Mouse (Mus musculus): ENCODE data around the gene Chmp3. TPM values are rescaled to one million over a fixed set of nuclear protein-coding genes. Genes with fewer than 3 reads are reported as not detected.

Chmp3 gene
- polyA plus RNA-seq, 1 experiment = 54.2 TPM

- DNase-seq (ENCODE audit: low read depth) = no peak
Measured at GRCm38 (mm10) chr6:71608994-71609393, 65.4 kb downstream of the Chmp3 start.

GRCm38 (mm10) chr6:71609968-71610367 is 66.4 kb downstream of the Chmp3 start:
- no peak for DNase-seq (ENCODE audit: low read depth)

GRCm38 (mm10) chr6:71613225-71613624 is 69.6 kb downstream of the Chmp3 start:
- DNase-seq (ENCODE audit: low read depth) = no peak

- DNase-seq (ENCODE audit: low read depth) = no peak
Measured at GRCm38 (mm10) chr6:71616959-71617358, 73.4 kb downstream of the Chmp3 start.

GRCm38 (mm10) chr6:71621551-71621950 is 78.0 kb downstream of the Chmp3 start:
- DNase-seq (ENCODE audit: low read depth) = no peak

GRCm38 (mm10) chr6:71621981-71622380 is 78.4 kb downstream of the Chmp3 start:
- DNase-seq (ENCODE audit: low read depth) = no peak

- no peak for DNase-seq (ENCODE audit: low read depth)
Measured at GRCm38 (mm10) chr6:71624723-71625122, 81.1 kb downstream of the Chmp3 start.

GRCm38 (mm10) chr6:71625984-71626383 is 82.4 kb downstream of the Chmp3 start:
- no peak for DNase-seq (ENCODE audit: low read depth)

- no peak for DNase-seq (ENCODE audit: low read depth)
Measured at GRCm38 (mm10) chr6:71627325-71627724, 83.7 kb downstream of the Chmp3 start.

GRCm38 (mm10) chr6:71631196-71631595 is 87.6 kb downstream of the Chmp3 start:
- no peak for DNase-seq (ENCODE audit: low read depth)

- no peak for DNase-seq (ENCODE audit: low read depth)
Measured at GRCm38 (mm10) chr6:71631706-71632461, 88.3 kb downstream of the Chmp3 start.

Other genes with a start within 250 kb of the Chmp3 start
- 0.44 and 0.85 TPM in 2 replicates for gene Smyd1, start 221.6 kb upstream of the Chmp3 start, polyA plus RNA-seq (2012; rRNA removed)
- gene Cd8b1, start 221.0 kb upstream of the Chmp3 start, polyA plus RNA-seq (2012; rRNA removed) = 0.07 and 0.08 TPM in 2 replicates
- gene Cd8a, start 170.4 kb upstream of the Chmp3 start, polyA plus RNA-seq (2012; rRNA removed) = 0.08 and 0.20 TPM in 2 replicates
- 26.5 and 28.1 TPM in 2 replicates for gene Rmnd5a, start 103.2 kb upstream of the Chmp3 start, polyA plus RNA-seq (2012; rRNA removed)
- gene Rnf103, start 49.9 kb upstream of the Chmp3 start, polyA plus RNA-seq (2012; rRNA removed) = 10.9 and 17.7 TPM in 2 replicates
- gene Kdm3a, start 89.2 kb downstream of the Chmp3 start, polyA plus RNA-seq (2012; rRNA removed) = 21.3 TPM in 2 replicates
- gene Reep1, start 163.8 kb downstream of the Chmp3 start, polyA plus RNA-seq (2012; rRNA removed) = 6.2 and 6.7 TPM in 2 replicates